Mouse (Mus musculus) cerebellum, adult 11 months (tissue): Measurements from ENCODE around the gene Limk2.

Source experiments
- DNase-seq: peaks from one replicate; pipeline ENCODE4 v3.0.0; 2022

Limk2 gene

GRCm38 (mm10) chr11:3370162-3370561 lies 38.8 kb downstream of the Limk2 start:
- DNase-seq: no peak

- DNase-seq: no peak
These were observed 39.5 kb downstream of the Limk2 start for GRCm38 (mm10) chr11:3369449-3369848.

GRCm38 (mm10) chr11:3368983-3369382 lies 40.0 kb downstream of the Limk2 start:
- DNase-seq: no peak

- DNase-seq: no peak
These were observed 42.6 kb downstream of the Limk2 start for GRCm38 (mm10) chr11:3366411-3366810.

GRCm38 (mm10) chr11:3362854-3363253 lies 46.1 kb downstream of the Limk2 start:
- no peak for DNase-seq

- DNase-seq: no peak
These were observed 55.9 kb downstream of the Limk2 start for GRCm38 (mm10) chr11:3352990-3353585.

GRCm38 (mm10) chr11:3352131-3352530 lies 56.9 kb downstream of the Limk2 start:
- DNase-seq: no peak

GRCm38 (mm10) chr11:3349343-3349695 lies 59.7 kb downstream of the Limk2 start:
- DNase-seq: no peak

- no peak for DNase-seq
These were observed 60.2 kb downstream of the Limk2 start for GRCm38 (mm10) chr11:3348576-3349342.

GRCm38 (mm10) chr11:3347835-3348195 lies 61.2 kb downstream of the Limk2 start:
- no peak for DNase-seq

- peak; percentile 85 for DNase-seq
These were observed 61.7 kb downstream of the Limk2 start for GRCm38 (mm10) chr11:3347091-3347834.

- no peak for DNase-seq
These were observed 62.6 kb downstream of the Limk2 start for GRCm38 (mm10) chr11:3346351-3346750.

- DNase-seq: no peak
These were observed 64.1 kb downstream of the Limk2 start for GRCm38 (mm10) chr11:3344916-3345315.

GRCm38 (mm10) chr11:3341476-3341875 lies 67.5 kb downstream of the Limk2 start:
- DNase-seq: no peak

- no peak for DNase-seq
These were observed 71.0 kb downstream of the Limk2 start for GRCm38 (mm10) chr11:3337961-3338360.

- peak; percentile 82 for DNase-seq
These were observed 71.6 kb downstream of the Limk2 start for GRCm38 (mm10) chr11:3337173-3337955.

GRCm38 (mm10) chr11:3336602-3337001 lies 72.4 kb downstream of the Limk2 start:
- DNase-seq: no peak

- DNase-seq: peak; percentile 88
These were observed 73.3 kb downstream of the Limk2 start for GRCm38 (mm10) chr11:3335651-3336216.

GRCm38 (mm10) chr11:3334711-3335316 lies 74.2 kb downstream of the Limk2 start:
- DNase-seq: no peak

GRCm38 (mm10) chr11:3334141-3334710 lies 74.8 kb downstream of the Limk2 start:
- DNase-seq: no peak

GRCm38 (mm10) chr11:3333111-3333695 lies 75.8 kb downstream of the Limk2 start:
- no peak for DNase-seq
